Mouse (Mus musculus) limb, embryonic 11.5 days (tissue): ENCODE data around the gene Olfr111. TPM values are rescaled to one million over a fixed set of nuclear protein-coding genes. Genes with fewer than 3 reads are reported as not detected.
"Not testable (repeated sequence)": the region's sequence is repeated elsewhere in the genome, so short reads cannot be mapped to it uniquely, and the experiment has no call there.

Experiments
- ATAC-seq: fragments of 200-750 bp; cut with Nextera tagmentation; 2 replicates; pipeline ENCODE4 v1.8.0; 2017; ENCODE audit warnings: low read depth; ENCODE audit not compliant: insufficient number of reproducible peaks, low FRiP score, low TSS enrichment
- DNase-seq: peaks from one replicate; pipeline ENCODE4 v3.0.0-alpha.2; 2015; ENCODE audit warnings: low spot score
- H3K27ac ChIP-seq: fragments of 300-500 bp; sonication (generic); replicated peaks from 2 replicates; pipeline ENCODE4 v1.5.1; 2014; ENCODE audit warnings: low read depth, mild to moderate bottlenecking, low read length
- H3K27me3 ChIP-seq: fragments of 300-500 bp; sonication (generic); 2 replicates; pipeline ENCODE4 v1.6.1; 2014; ENCODE audit warnings: mild to moderate bottlenecking, low read length, mixed read lengths; ENCODE audit not compliant: control insufficient read depth, insufficient read depth
- H3K36me3 ChIP-seq: fragments of 300-500 bp; sonication (generic); 2 replicates; pipeline ENCODE4 v1.6.1; 2014; ENCODE audit warnings: mild to moderate bottlenecking, low read length, moderate library complexity, mixed read lengths; ENCODE audit not compliant: control insufficient read depth, insufficient read depth
- H3K4me1 ChIP-seq: fragments of 300-500 bp; sonication (generic); 2 replicates; pipeline ENCODE4 v1.6.1; 2014; ENCODE audit warnings: low read length, mixed read lengths; ENCODE audit not compliant: control insufficient read depth, insufficient read depth
- H3K4me2 ChIP-seq: fragments of 300-500 bp; sonication (generic); 2 replicates; pipeline ENCODE4 v1.6.1; 2014; ENCODE audit warnings: low read depth, mild to moderate bottlenecking, moderate library complexity; ENCODE audit not compliant: severe bottlenecking
- H3K4me3 ChIP-seq: fragments of 300-500 bp; sonication (generic); 2 replicates; pipeline ENCODE4 v1.5.1; 2014; ENCODE audit warnings: low read depth, low read length
- H3K9ac ChIP-seq: fragments of 300-500 bp; sonication (generic); 2 replicates; pipeline ENCODE4 v1.6.1; 2014; ENCODE audit warnings: mild to moderate bottlenecking, low read length
- H3K9me3 ChIP-seq: fragments of 300-500 bp; sonication (generic); 2 replicates; pipeline ENCODE4 v1.6.1; 2016; ENCODE audit warnings: low read length; ENCODE audit not compliant: control insufficient read depth
- WGBS: fragments of 180-500 bp; shearing (Covaris S2); extraction: QIAGEN DNeasy Blood & Tissue Kit; methylation state at CpG from one replicate; pipeline ENCODE4 v1.1.7; 2014; 5-methylcytosine and 5-hydroxymethylcytosine counted together
- polyA plus RNA-seq: library from polyadenylated mRNA; unstranded; fragments of >200 nt; fragmentation: Nextera tagmentation; extraction: Ambion mirVana; gene quantifications from 2 replicates; pipeline ENCODE4 v1.2.1, GENCODE M21; 2014

The Olfr111 gene
- not detected in 2 replicates for polyA plus RNA-seq

GRCm38 (mm10) chr17:37507730-37508129 lies at the start of gene Olfr111:
TSS of gene Olfr111 (plus strand) at chr17:37508030.
- no peak within 1 kb of the TSS for H3K4me2 ChIP-seq
- no peaks in the 10 kb centered on the region for H3K27me3 ChIP-seq
- WGBS = 87% methylated on average over 4 of the region's 4 CpGs
- ATAC-seq (no peak), DNase-seq (no peak)
- no peaks in the 10 kb centered on the region for H3K9me3 ChIP-seq
- no peak within 1 kb of the TSS for H3K27ac ChIP-seq
- no peaks in the 10 kb centered on the region for H3K36me3 ChIP-seq
- no peak within 1 kb of the TSS for H3K9ac ChIP-seq
- no peak within 1 kb of the TSS for H3K4me3 ChIP-seq
- no peaks in the 10 kb centered on the region for H3K4me1 ChIP-seq

- Histone ChIP-seq H3K9me3 (no peaks in the 10 kb centered on the region), H3K36me3 (no peaks in the 10 kb centered on the region), H3K27ac (no peak within 1 kb of the TSS), H3K27me3 (no peaks in the 10 kb centered on the region), H3K4me3 (no peak within 1 kb of the TSS), H3K4me1 (no peaks in the 10 kb centered on the region), H3K4me2 (no peak within 1 kb of the TSS), H3K9ac (no peak within 1 kb of the TSS)
- 86% methylated on average over 1 of the region's 1 CpGs for WGBS
- ATAC-seq = no peak
- no peak for DNase-seq
Measured at GRCm38 (mm10) chr17:37458616-37459015, 49.2 kb upstream of the Olfr111 start, which contains the start of gene Olfr109. TSS of gene Olfr109 (plus strand) at chr17:37458916.

- ATAC-seq (no peak), DNase-seq (no peak)
- WGBS = 80% methylated on average over 2 of the region's 2 CpGs
- H3K9ac ChIP-seq = no peak within 1 kb of the TSS
- no peak within 1 kb of the TSS for H3K4me2 ChIP-seq
- no peaks in the 10 kb centered on the region for H3K27me3 ChIP-seq
- H3K36me3 ChIP-seq = no peaks in the 10 kb centered on the region
- H3K9me3 ChIP-seq = no peaks in the 10 kb centered on the region
- no peak within 1 kb of the TSS for H3K4me3 ChIP-seq
- no peaks in the 10 kb centered on the region for H3K4me1 ChIP-seq
- no peak within 1 kb of the TSS for H3K27ac ChIP-seq
Measured at GRCm38 (mm10) chr17:37483452-37483851, 24.4 kb upstream of the Olfr111 start, which contains the start of gene H2-M2. TSS of gene H2-M2 (minus strand) at chr17:37483552.

GRCm38 (mm10) chr17:37491930-37492518 lies 15.8 kb upstream of the Olfr111 start, which contains the start of gene Olfr110:
TSS of gene Olfr110 (plus strand) at chr17:37492468.
- no peak for DNase-seq
- Histone ChIP-seq H3K36me3 (no peaks in the 10 kb centered on the region), H3K9ac (no peak within 1 kb of the TSS), H3K27me3 (no peaks in the 10 kb centered on the region), H3K4me2 (no peak within 1 kb of the TSS), H3K4me1 (no peaks in the 10 kb centered on the region), H3K9me3 (no peaks in the 10 kb centered on the region), H3K4me3 (no peak within 1 kb of the TSS), H3K27ac (no peak within 1 kb of the TSS)
- WGBS = 58% methylated on average over 1 of the region's 1 CpGs
- ATAC-seq = no peak

- H3K27me3 ChIP-seq, H3K4me2 ChIP-seq, H3K9ac ChIP-seq, H3K27ac ChIP-seq, H3K4me1 ChIP-seq, H3K4me3 ChIP-seq, H3K9me3 ChIP-seq, DNase-seq, H3K36me3 ChIP-seq, ATAC-seq: not testable (repeated sequence)
Measured at GRCm38 (mm10) chr17:37524612-37525011, 16.8 kb downstream of the Olfr111 start.

- H3K4me3 ChIP-seq, DNase-seq, H3K36me3 ChIP-seq, H3K27me3 ChIP-seq, H3K27ac ChIP-seq, H3K4me2 ChIP-seq, ATAC-seq, H3K9me3 ChIP-seq, H3K4me1 ChIP-seq, H3K9ac ChIP-seq: not testable (repeated sequence)
- WGBS = 83% methylated on average over 1 of the region's 1 CpGs
Measured at GRCm38 (mm10) chr17:37525427-37525826, 17.6 kb downstream of the Olfr111 start.

- Histone ChIP-seq H3K9me3 (no peaks in the 10 kb centered on the region), H3K27me3 (no peaks in the 10 kb centered on the region), H3K4me3 (no peak overlapping the region), H3K4me1 (no peaks in the 10 kb centered on the region), H3K9ac (no peak overlapping the region), H3K36me3 (no peaks in the 10 kb centered on the region), H3K27ac (no peak overlapping the region), H3K4me2 (no peak overlapping the region)
- no peak for DNase-seq
- no peak for ATAC-seq
Measured at GRCm38 (mm10) chr17:37535173-37535572, 27.3 kb downstream of the Olfr111 start.

GRCm38 (mm10) chr17:37538416-37538815 lies 30.6 kb downstream of the Olfr111 start:
- 62% methylated on average over 1 of the region's 1 CpGs for WGBS
- H3K27me3 ChIP-seq, H3K9me3 ChIP-seq, H3K4me2 ChIP-seq, DNase-seq, H3K4me1 ChIP-seq, H3K36me3 ChIP-seq, H3K9ac ChIP-seq, ATAC-seq, H3K27ac ChIP-seq, H3K4me3 ChIP-seq: not testable (repeated sequence)
